Mouse (Mus musculus) hematopoietic multipotent progenitor cell, adult 10-12 weeks (in vitro differentiated cells): ENCODE results near the gene Tekt4. TPM values are rescaled to one million over a fixed set of nuclear protein-coding genes. Genes with fewer than 3 reads are reported as not detected.

Experiments used
- polyA plus RNA-seq: library from polyadenylated mRNA; stranded (reverse); fragments of >175 nt; gene quantifications from 2 replicates; pipeline ENCODE4 v1.2.3, GENCODE M21; 2012; ENCODE audit warnings: low replicate concordance

Tekt4 gene
- not detected in 2 replicates for polyA plus RNA-seq

DNA sequence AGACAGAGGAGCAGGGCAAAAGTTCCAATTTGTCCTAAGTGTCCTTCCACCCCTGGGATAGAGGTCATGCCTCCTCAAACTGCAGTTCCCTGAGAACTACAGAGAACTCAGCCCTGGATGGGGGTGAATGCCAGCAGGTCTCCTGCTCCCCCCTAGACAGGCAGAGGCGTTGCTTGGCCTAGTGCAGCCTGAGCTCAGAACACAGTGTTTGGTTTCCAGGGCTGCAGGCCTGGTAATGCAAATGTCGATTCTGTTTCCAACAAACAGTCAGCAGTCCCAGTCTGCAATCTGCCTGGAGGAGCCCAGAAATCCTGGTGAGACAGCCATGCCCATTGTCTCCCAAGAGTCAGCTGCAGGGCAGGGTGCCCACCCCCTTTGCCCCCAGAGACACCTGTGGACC is at the start of gene Tekt4:
Gene Tekt4 (plus strand): TSS at position 344 of the 400 bp plus-strand sequence.

DNA sequence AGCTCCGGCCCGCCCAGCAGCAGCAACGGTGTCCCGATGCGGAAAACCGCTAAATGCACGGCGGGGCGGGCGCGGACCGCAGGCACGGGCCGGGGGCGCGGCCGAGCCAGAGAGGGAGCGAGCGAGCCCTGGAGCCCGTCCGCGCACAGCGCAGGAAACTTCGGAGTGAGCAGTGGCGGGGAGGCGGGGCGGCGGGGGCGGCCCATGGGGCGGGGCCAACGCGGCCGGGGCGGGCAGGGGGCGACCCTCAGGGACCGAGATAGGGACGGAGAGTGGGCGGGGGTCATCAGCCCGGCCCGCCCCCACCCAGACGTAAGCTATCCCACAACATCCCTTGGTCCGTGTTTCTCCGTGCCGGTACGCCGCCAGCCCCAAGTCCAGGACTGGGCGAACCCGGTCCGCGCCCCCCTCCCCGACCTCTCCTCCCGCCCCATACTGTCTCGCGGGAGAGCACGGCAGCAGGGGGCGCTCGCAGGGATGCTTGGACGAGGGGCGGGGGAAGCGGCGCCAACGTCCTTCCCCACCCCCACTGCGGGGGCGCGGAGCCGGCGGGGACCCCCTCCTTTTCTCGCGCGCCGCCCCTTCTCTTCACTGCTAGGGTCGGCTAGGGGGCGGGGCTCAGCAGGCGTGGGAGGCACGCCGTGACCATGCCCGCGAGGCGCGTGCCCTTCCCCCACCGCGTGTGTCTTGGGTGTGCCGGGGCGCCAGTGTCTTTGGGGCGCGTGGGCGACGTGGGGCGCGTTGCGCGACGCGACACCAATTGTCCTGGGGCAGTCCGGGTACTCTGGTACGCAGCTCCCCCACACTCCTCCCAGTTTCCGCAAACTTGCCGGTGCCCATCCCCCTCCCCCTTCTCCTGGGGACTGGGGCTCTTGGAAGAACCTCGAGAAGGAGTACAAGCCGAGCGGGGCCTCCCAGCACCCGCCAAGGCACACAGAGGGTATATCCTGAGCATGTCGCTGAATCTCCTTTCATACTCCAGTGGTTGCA is 20.5 kb upstream of the Tekt4 start, which contains the start of gene Cacna1h:
Gene Cacna1h (minus strand): TSS at position 167 of the 990 bp plus-strand sequence.

DNA sequence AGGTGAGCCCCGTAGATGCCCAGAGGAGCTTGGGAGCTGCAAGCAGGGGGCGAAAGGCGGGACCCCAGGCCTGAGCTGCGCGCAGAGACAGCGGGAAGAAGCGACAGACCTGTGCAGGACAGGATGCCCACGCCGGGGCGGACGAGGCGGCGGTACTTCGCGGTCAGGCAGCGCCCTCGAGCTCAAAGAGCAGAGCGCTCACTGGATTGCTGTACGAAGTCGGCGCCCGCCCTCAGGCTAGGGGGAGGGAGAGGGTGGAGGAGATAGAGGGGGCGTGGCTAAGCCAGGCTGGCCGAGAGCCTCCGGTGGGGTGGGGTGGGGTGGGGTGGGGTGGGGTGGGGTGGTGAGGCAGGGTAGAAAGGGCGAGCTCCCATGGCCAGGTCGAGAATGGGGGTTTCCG is 42.6 kb downstream of the Tekt4 start, which contains the start of gene Sstr5:
Gene Sstr5 (minus strand): TSS at position 276 of the 400 bp plus-strand sequence.

Other genes with a start within 250 kb of the Tekt4 start
- 9.7 and 21.5 TPM in 2 replicates for gene Gnptg, start 214.5 kb upstream of the Tekt4 start, polyA plus RNA-seq
- gene Tsr3, start 214.4 kb upstream of the Tekt4 start, polyA plus RNA-seq: 11.0 and 15.2 TPM in 2 replicates
- gene Baiap3, start 198.3 kb upstream of the Tekt4 start, polyA plus RNA-seq: 0.90 and 3.3 TPM in 2 replicates
- gene Ube2i, start 180.0 kb upstream of the Tekt4 start, polyA plus RNA-seq: 203 and 276 TPM in 2 replicates
- 1.8 and 2.7 TPM in 2 replicates for gene Prss34, start 156.2 kb upstream of the Tekt4 start, polyA plus RNA-seq
- not detected in 2 replicates for gene Prss28, start 146.0 kb upstream of the Tekt4 start, polyA plus RNA-seq
- 0.65 and 1.5 TPM in 2 replicates for gene Prss29, start 136.0 kb upstream of the Tekt4 start, polyA plus RNA-seq
- gene Tpsab1, start 109.1 kb upstream of the Tekt4 start, polyA plus RNA-seq: 0.87 and 3.6 TPM in 2 replicates
- gene Tpsb2, start 88.3 kb upstream of the Tekt4 start, polyA plus RNA-seq: 2.0 and 20.1 TPM in 2 replicates
- gene Tpsg1, start 85.3 kb upstream of the Tekt4 start, polyA plus RNA-seq: 0.21 TPM in 1 of 2 replicates, not detected in the other
- 6.5 and 17.3 TPM in 2 replicates for gene Cacna1h, start 20.8 kb upstream of the Tekt4 start, polyA plus RNA-seq
- gene Sstr5, start 42.7 kb downstream of the Tekt4 start, polyA plus RNA-seq: 0.12 TPM in 1 of 2 replicates, not detected in the other
- gene Sox8, start 116.1 kb downstream of the Tekt4 start, polyA plus RNA-seq: 0.10 and 0.16 TPM in 2 replicates
- gene Lmf1, start 124.5 kb downstream of the Tekt4 start, polyA plus RNA-seq: 18.7 and 20.7 TPM in 2 replicates